In the genomic region with DNA sequence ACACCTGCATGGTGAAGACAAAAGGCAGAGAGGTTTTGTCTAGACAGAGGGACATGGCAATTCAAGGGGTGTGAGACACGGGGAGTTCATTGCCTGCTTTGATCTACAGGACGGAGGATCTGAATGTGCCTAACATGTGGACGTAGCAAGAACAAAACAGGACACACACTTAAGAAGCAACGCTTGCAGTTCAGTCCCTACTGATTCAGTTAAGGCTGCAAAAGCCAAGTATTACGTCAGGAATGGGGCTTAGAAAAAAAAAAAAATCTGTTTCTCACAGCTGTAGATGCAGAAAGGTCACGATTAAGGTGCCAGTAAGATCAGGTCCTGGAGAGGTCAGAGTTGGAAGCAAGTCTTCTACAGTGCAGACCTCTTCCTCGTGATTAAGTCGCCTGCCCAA, we compare ENCODE assay signal across 10 mouse cellular contexts. TPM values are rescaled to one million over a fixed set of nuclear protein-coding genes. Genes with fewer than 3 reads are reported as not detected.
DNase-seq lines count a peak whose midpoint lies in the region; ATAC-seq lines count a peak whose summit lies in the region.
"Had no signal": no experiment of that assay in that cellular context is flagged by ENCODE, and none has a peak within 500 bp of the region (broad histone marks: within the 10 kb centered on the region; RNA-seq: fewer than 3 reads in every experiment).

No protein-coding gene starts in this region.

- no peaks in the 10 kb centered on the region for H3K27me3 ChIP-seq in limb, embryonic 11.5 days (ENCODE audit: control insufficient read depth, insufficient read depth, low read length)
- H3K27me3 ChIP-seq: lung, embryonic 15.5 days had no signal

- H3K4me1 ChIP-seq in limb, embryonic 11.5 days (ENCODE audit: control insufficient read depth, insufficient read depth, low read length), result 0 out of 2 replicates have a peak, but pooled peaks cover 8% of the 10 kb centered on the region

- no peak overlapping the region for H3K9ac ChIP-seq in limb, embryonic 11.5 days (ENCODE audit: low read length)
- H3K9ac ChIP-seq: lung, embryonic 15.5 days had no signal

- no peaks in the 10 kb centered on the region for H3K9me3 ChIP-seq in limb, embryonic 11.5 days (ENCODE audit: control insufficient read depth, low read length)
- H3K9me3 ChIP-seq: lung, embryonic 15.5 days had no signal

- no peaks in the 10 kb centered on the region for H3K36me3 ChIP-seq in limb, embryonic 11.5 days (ENCODE audit: control insufficient read depth, insufficient read depth, low read length)
- H3K36me3 ChIP-seq: lung, embryonic 15.5 days had no signal

- DNase-seq in heart, adult 11 months, result peak; percentile 92
- DNase-seq in heart, postnatal 4 days, result no peak
- peak; percentile 4 for DNase-seq in lung, postnatal 25 days (ENCODE audit: low spot score)
- DNase-seq in lung, adult 18-20 months, result no peak
- DNase-seq in limb, embryonic 11.5 days (ENCODE audit: low spot score), result peak; percentile 24
- DNase-seq in right cerebral cortex, postnatal 25 days, result no peak
- DNase-seq in ovary, adult 18-20 months (ENCODE audit: low spot score), result no peak
- DNase-seq: thymus, postnatal 14 days had no signal

- H3K4me2 ChIP-seq in limb, embryonic 11.5 days (ENCODE audit: low read depth, severe bottlenecking), result no peak overlapping the region

- peak; percentile 61; the same call in 1 of the 2 replicates for ATAC-seq in limb, embryonic 11.5 days (ENCODE audit: insufficient number of reproducible peaks, low FRiP score, low TSS enrichment, low read depth)
- ATAC-seq: CD4-positive, CD25-positive, alpha-beta regulatory T cell, adult 4 months had no signal

- H3K4me3 ChIP-seq in limb, embryonic 11.5 days (ENCODE audit: low read depth, low read length), result no peak overlapping the region
- H3K4me3 ChIP-seq: lung, embryonic 15.5 days had no signal

- WGBS in limb, embryonic 11.5 days, result 30% methylated on average over 8 of the region's 8 CpGs

- no peak overlapping the region for H3K27ac ChIP-seq in limb, embryonic 11.5 days (replicated peaks; ENCODE audit: low read depth, low read length)
- H3K27ac ChIP-seq: lung, embryonic 15.5 days had no signal

RNA-seq across cellular contexts. Expression of gene Gm527, which starts 14.5 kb away (rescaled TPM):
- total RNA-seq in heart, postnatal 4 days (2021), result 1 to 10 TPM; 3.8 to 4.9 TPM
- 2.1 and 2.4 TPM in 2 replicates for polyA plus RNA-seq in limb, embryonic 11.5 days (2014; fragmentation: Nextera tagmentation; extraction: Ambion mirVana)

Comparison
In these comparisons a context has a peak if more than half of its experiments do, and no peak if none do; other contexts are left out.
1. DNase-seq: peak in heart, adult 11 months (single experiment), lung, postnatal 25 days (single experiment) and limb, embryonic 11.5 days (single experiment); none in heart, postnatal 4 days (single experiment), lung, adult 18-20 months (0 of 2), right cerebral cortex, postnatal 25 days (single experiment) and ovary, adult 18-20 months (single experiment).